Mouse (Mus musculus): ENCODE measurements around the gene Cplx2. TPM values are rescaled to one million over a fixed set of nuclear protein-coding genes. Genes with fewer than 3 reads are reported as not detected.

Cplx2 gene
- polyA plus RNA-seq, 1 experiment: 1.9 TPM

- Histone ChIP-seq H3K36me3 (ENCODE audit: control insufficient read depth, insufficient read depth, low read length) (no peaks in the 10 kb centered on the region), H3K27me3 (ENCODE audit: control insufficient read depth, insufficient read depth, low read length) (no peaks in the 10 kb centered on the region), H3K4me3 (ENCODE audit: control insufficient read depth, insufficient read depth, low read length) (no peak overlapping the region), H3K4me1 (replicated peaks; ENCODE audit: control insufficient read depth, insufficient read depth, low read length) (no peaks in the 10 kb centered on the region), H3K27ac (ENCODE audit: control insufficient read depth, insufficient read depth, low read length) (no peak overlapping the region)
- TF ChIP-seq POLR2A (IDR thresholded peaks at IDR 0.05; ENCODE audit: control insufficient read depth, extremely low read depth, insufficient read depth, low read length, poor library complexity) (no peak), CTCF (IDR thresholded peaks at IDR 0.05; ENCODE audit: borderline replicate concordance, control insufficient read depth, extremely low read depth, insufficient read depth, low read length, poor library complexity) (no peak)
- DNase-seq: no peak
- 100% methylated on average over 1 of the region's 1 CpGs for WGBS
Observed at GRCm38 (mm10) chr13:54328029-54328428, 43.1 kb upstream of the Cplx2 start.

GRCm38 (mm10) chr13:54328954-54329490 lies 42.1 kb upstream of the Cplx2 start:
- no peak for DNase-seq
- no peaks in the 10 kb centered on the region for H3K36me3 ChIP-seq (ENCODE audit: control insufficient read depth, insufficient read depth, low read length)
- 86% methylated on average over 8 of the region's 8 CpGs for WGBS

GRCm38 (mm10) chr13:54331825-54332675 lies 39.1 kb upstream of the Cplx2 start:
- TF ChIP-seq CTCF (IDR thresholded peaks at IDR 0.05; ENCODE audit: borderline replicate concordance, control insufficient read depth, extremely low read depth, insufficient read depth, low read length, poor library complexity) (no peak), POLR2A (IDR thresholded peaks at IDR 0.05; ENCODE audit: control insufficient read depth, extremely low read depth, insufficient read depth, low read length, poor library complexity) (no peak)
- Histone ChIP-seq H3K36me3 (ENCODE audit: control insufficient read depth, insufficient read depth, low read length) (no peaks in the 10 kb centered on the region), H3K4me3 (ENCODE audit: control insufficient read depth, insufficient read depth, low read length) (no peak overlapping the region), H3K4me1 (replicated peaks; ENCODE audit: control insufficient read depth, insufficient read depth, low read length) (no peaks in the 10 kb centered on the region), H3K27me3 (ENCODE audit: control insufficient read depth, insufficient read depth, low read length) (no peaks in the 10 kb centered on the region), H3K27ac (ENCODE audit: control insufficient read depth, insufficient read depth, low read length) (no peak overlapping the region)
- WGBS: 89% methylated on average over 22 of the region's 22 CpGs
- DNase-seq: no peak

More at GRCm38 (mm10) chr13:54328954-54329490, 42.1 kb upstream of the Cplx2 start:
- Histone ChIP-seq H3K27ac (ENCODE audit: control insufficient read depth, insufficient read depth, low read length) (no peak overlapping the region), H3K27me3 (ENCODE audit: control insufficient read depth, insufficient read depth, low read length) (no peaks in the 10 kb centered on the region), H3K4me3 (ENCODE audit: control insufficient read depth, insufficient read depth, low read length) (no peak overlapping the region), H3K4me1 (replicated peaks; ENCODE audit: control insufficient read depth, insufficient read depth, low read length) (no peaks in the 10 kb centered on the region)
- TF ChIP-seq CTCF (IDR thresholded peaks at IDR 0.05; ENCODE audit: borderline replicate concordance, control insufficient read depth, extremely low read depth, insufficient read depth, low read length, poor library complexity) (no peak), POLR2A (IDR thresholded peaks at IDR 0.05; ENCODE audit: control insufficient read depth, extremely low read depth, insufficient read depth, low read length, poor library complexity) (no peak)

GRCm38 (mm10) chr13:54332921-54333477 lies 38.1 kb upstream of the Cplx2 start:
- whole genome bisulfite sequencing: 67% methylated on average over 8 of the region's 8 CpGs
- no peak overlapping the region for H3K4me3 ChIP-seq (ENCODE audit: control insufficient read depth, insufficient read depth, low read length)

GRCm38 (mm10) chr13:54337058-54337457 lies 34.1 kb upstream of the Cplx2 start:
- Histone ChIP-seq H3K27me3 (ENCODE audit: control insufficient read depth, insufficient read depth, low read length) (no peaks in the 10 kb centered on the region), H3K4me3 (ENCODE audit: control insufficient read depth, insufficient read depth, low read length) (no peak overlapping the region), H3K27ac (ENCODE audit: control insufficient read depth, insufficient read depth, low read length) (no peak overlapping the region), H3K36me3 (ENCODE audit: control insufficient read depth, insufficient read depth, low read length) (no peaks in the 10 kb centered on the region), H3K4me1 (replicated peaks; ENCODE audit: control insufficient read depth, insufficient read depth, low read length) (no peaks in the 10 kb centered on the region)
- no peak for TF ChIP-seq POLR2A (IDR thresholded peaks at IDR 0.05; ENCODE audit: control insufficient read depth, extremely low read depth, insufficient read depth, low read length, poor library complexity)
- no peak for TF ChIP-seq CTCF (IDR thresholded peaks at IDR 0.05; ENCODE audit: borderline replicate concordance, control insufficient read depth, extremely low read depth, insufficient read depth, low read length, poor library complexity)
- no peak for DNase-seq
- WGBS: 87% methylated on average over 6 of the region's 6 CpGs

More at GRCm38 (mm10) chr13:54332921-54333477, 38.1 kb upstream of the Cplx2 start:
- no peaks in the 10 kb centered on the region for H3K36me3 ChIP-seq (ENCODE audit: control insufficient read depth, insufficient read depth, low read length)
- no peak for TF ChIP-seq POLR2A (IDR thresholded peaks at IDR 0.05; ENCODE audit: control insufficient read depth, extremely low read depth, insufficient read depth, low read length, poor library complexity)
- no peak for TF ChIP-seq CTCF (IDR thresholded peaks at IDR 0.05; ENCODE audit: borderline replicate concordance, control insufficient read depth, extremely low read depth, insufficient read depth, low read length, poor library complexity)
- no peak for DNase-seq
- H3K27ac ChIP-seq (ENCODE audit: control insufficient read depth, insufficient read depth, low read length): no peak overlapping the region
- H3K4me1 ChIP-seq (replicated peaks; ENCODE audit: control insufficient read depth, insufficient read depth, low read length): no peaks in the 10 kb centered on the region
- no peaks in the 10 kb centered on the region for H3K27me3 ChIP-seq (ENCODE audit: control insufficient read depth, insufficient read depth, low read length)

- H3K4me1 ChIP-seq (replicated peaks; ENCODE audit: control insufficient read depth, insufficient read depth, low read length): no peaks in the 10 kb centered on the region
- no peak for TF ChIP-seq POLR2A (IDR thresholded peaks at IDR 0.05; ENCODE audit: control insufficient read depth, extremely low read depth, insufficient read depth, low read length, poor library complexity)
- TF ChIP-seq CTCF (IDR thresholded peaks at IDR 0.05; ENCODE audit: borderline replicate concordance, control insufficient read depth, extremely low read depth, insufficient read depth, low read length, poor library complexity): no peak
- H3K27me3 ChIP-seq (ENCODE audit: control insufficient read depth, insufficient read depth, low read length): no peaks in the 10 kb centered on the region
- no peak overlapping the region for H3K27ac ChIP-seq (ENCODE audit: control insufficient read depth, insufficient read depth, low read length)
- DNase-seq: no peak
- H3K4me3 ChIP-seq (ENCODE audit: control insufficient read depth, insufficient read depth, low read length): no peak overlapping the region
- no peaks in the 10 kb centered on the region for H3K36me3 ChIP-seq (ENCODE audit: control insufficient read depth, insufficient read depth, low read length)
- WGBS: 94% methylated on average over 7 of the region's 7 CpGs
Observed at GRCm38 (mm10) chr13:54337541-54337940, 33.6 kb upstream of the Cplx2 start.
